Mouse (Mus musculus): ENCODE data around the gene Hoxa9.

Hoxa9 gene

GRCm38 (mm10) chr6:52261751-52262462, 31.0 kb upstream of the Hoxa9 start:
- DNase-seq (ENCODE audit: extremely low spot score, low spot score), result peak; percentile 70

- DNase-seq (ENCODE audit: extremely low spot score, low spot score), result peak; percentile 71
Observed at GRCm38 (mm10) chr6:52260654-52261575, 30.0 kb upstream of the Hoxa9 start, which contains the start of gene Hoxa13. Gene Hoxa13, minus strand, starts transcription at chr6:52260880.

- no peak for DNase-seq (ENCODE audit: extremely low spot score, low spot score)
Observed at GRCm38 (mm10) chr6:52259811-52260261, 28.9 kb upstream of the Hoxa9 start.

GRCm38 (mm10) chr6:52259081-52259790, 28.3 kb upstream of the Hoxa9 start:
- peak; percentile 76 for DNase-seq (ENCODE audit: extremely low spot score, low spot score)

GRCm38 (mm10) chr6:52256956-52257355, 26.1 kb upstream of the Hoxa9 start:
- DNase-seq (ENCODE audit: extremely low spot score, low spot score), result peak; percentile 86

GRCm38 (mm10) chr6:52253511-52254500, 22.9 kb upstream of the Hoxa9 start:
- DNase-seq (ENCODE audit: extremely low spot score, low spot score), result no peak

GRCm38 (mm10) chr6:52252775-52253376, 22.0 kb upstream of the Hoxa9 start:
- no peak for DNase-seq (ENCODE audit: extremely low spot score, low spot score)

- no peak for DNase-seq (ENCODE audit: extremely low spot score, low spot score)
Observed at GRCm38 (mm10) chr6:52252016-52252774, 21.3 kb upstream of the Hoxa9 start.

- DNase-seq (ENCODE audit: extremely low spot score, low spot score), result no peak
Observed at GRCm38 (mm10) chr6:52251177-52251879, 20.4 kb upstream of the Hoxa9 start.

GRCm38 (mm10) chr6:52249826-52250225, 18.9 kb upstream of the Hoxa9 start:
- DNase-seq (ENCODE audit: extremely low spot score, low spot score), result peak; percentile 56

GRCm38 (mm10) chr6:52249415-52249738, 18.5 kb upstream of the Hoxa9 start:
- peak; percentile 55 for DNase-seq (ENCODE audit: extremely low spot score, low spot score)

- peak; percentile 70 for DNase-seq (ENCODE audit: extremely low spot score, low spot score)
Observed at GRCm38 (mm10) chr6:52248638-52249414, 17.9 kb upstream of the Hoxa9 start.

- no peak for DNase-seq (ENCODE audit: extremely low spot score, low spot score)
Observed at GRCm38 (mm10) chr6:52247766-52248637, 17.1 kb upstream of the Hoxa9 start.

- no peak for DNase-seq (ENCODE audit: extremely low spot score, low spot score)
Observed at GRCm38 (mm10) chr6:52246916-52247315, 16.0 kb upstream of the Hoxa9 start.

GRCm38 (mm10) chr6:52246403-52246803, 15.5 kb upstream of the Hoxa9 start:
- DNase-seq (ENCODE audit: extremely low spot score, low spot score), result no peak

- DNase-seq (ENCODE audit: extremely low spot score, low spot score), result no peak
Observed at GRCm38 (mm10) chr6:52245757-52246142, 14.9 kb upstream of the Hoxa9 start, which contains the start of gene Hoxa11. Gene Hoxa11, minus strand, starts transcription at chr6:52245810.
